Mouse (Mus musculus) ovary, postnatal 14 days (tissue): ENCODE measurements around the gene Creb3l1.

Experiments used
- DNase-seq: peaks from one replicate; pipeline ENCODE4 v3.0.0; 2022; ENCODE audit warnings: low spot score

The Creb3l1 gene

GRCm38 (mm10) chr2:92030554-92030953 lies 6.3 kb upstream of the Creb3l1 start:
- no peak for DNase-seq

- no peak for DNase-seq
These were observed 5.3 kb upstream of the Creb3l1 start for GRCm38 (mm10) chr2:92029387-92030133.

GRCm38 (mm10) chr2:92027811-92028590 lies 3.7 kb upstream of the Creb3l1 start:
- DNase-seq = no peak

- DNase-seq = no peak
These were observed 1.7 kb upstream of the Creb3l1 start for GRCm38 (mm10) chr2:92025966-92026365.

- DNase-seq = no peak
These were observed 900 bp upstream of the Creb3l1 start for GRCm38 (mm10) chr2:92025202-92025601.

- no peak for DNase-seq
These were observed 684 bp downstream of the Creb3l1 start for GRCm38 (mm10) chr2:92023362-92024273.

- DNase-seq = no peak
These were observed 3.5 kb downstream of the Creb3l1 start for GRCm38 (mm10) chr2:92020676-92021265.

- DNase-seq = no peak
These were observed 6.9 kb downstream of the Creb3l1 start for GRCm38 (mm10) chr2:92017440-92017839.

- peak; percentile 57 for DNase-seq
These were observed 7.3 kb downstream of the Creb3l1 start for GRCm38 (mm10) chr2:92016981-92017380.

GRCm38 (mm10) chr2:92014891-92015290 lies 9.4 kb downstream of the Creb3l1 start:
- DNase-seq = no peak

- DNase-seq = no peak
These were observed 10.1 kb downstream of the Creb3l1 start for GRCm38 (mm10) chr2:92014248-92014647.

- peak; percentile 56 for DNase-seq
These were observed 11.4 kb downstream of the Creb3l1 start for GRCm38 (mm10) chr2:92012768-92013445.

- DNase-seq = no peak
These were observed 12.6 kb downstream of the Creb3l1 start for GRCm38 (mm10) chr2:92011424-92012353.

- DNase-seq = no peak
These were observed 15.5 kb downstream of the Creb3l1 start for GRCm38 (mm10) chr2:92008623-92009404.

GRCm38 (mm10) chr2:92007933-92008622 lies 16.2 kb downstream of the Creb3l1 start:
- DNase-seq = peak; percentile 87

GRCm38 (mm10) chr2:92006983-92007921 lies 17.1 kb downstream of the Creb3l1 start:
- DNase-seq = peak; percentile 63

GRCm38 (mm10) chr2:92006491-92006890 lies 17.8 kb downstream of the Creb3l1 start:
- DNase-seq = no peak

- DNase-seq = no peak
These were observed 19.7 kb downstream of the Creb3l1 start for GRCm38 (mm10) chr2:92004617-92005016.
